Mouse (Mus musculus) urinary bladder, postnatal 4 days (tissue): ENCODE results near the gene Rpl21.

Experiments
- DNase-seq, 2 experiments: peaks; one replicate each; pipeline ENCODE4 v3.0.0; 2021 to 2022; ENCODE audit warnings: low spot score in 2 of 2

Rpl21 gene

DNA sequence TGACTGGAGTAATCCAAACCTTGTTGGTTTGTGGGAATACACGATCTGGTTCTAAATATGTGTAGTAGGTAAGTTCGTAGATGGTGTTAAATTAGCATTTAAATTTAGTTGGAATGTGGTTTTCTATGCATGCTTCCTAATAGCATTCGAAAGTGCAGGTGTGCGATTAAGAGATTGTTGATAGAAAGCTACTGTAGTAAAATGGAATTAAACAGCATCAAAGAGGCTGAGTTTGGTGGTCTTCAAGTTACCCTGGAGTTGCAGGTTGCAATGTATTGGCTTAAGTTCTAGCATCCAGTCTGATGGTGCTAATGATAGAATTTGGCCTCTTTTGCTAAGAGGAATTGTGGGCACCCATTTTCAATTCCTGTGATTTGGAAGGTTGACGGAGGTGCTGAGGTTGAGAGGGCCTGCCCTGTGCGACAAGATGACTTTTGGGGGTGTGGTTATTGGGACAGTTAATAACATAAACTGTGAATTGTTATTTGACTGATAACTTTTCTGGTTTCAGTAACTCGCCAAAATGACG, 1.0 kb downstream of the Rpl21 start:
- DNase-seq: no peak

DNA sequence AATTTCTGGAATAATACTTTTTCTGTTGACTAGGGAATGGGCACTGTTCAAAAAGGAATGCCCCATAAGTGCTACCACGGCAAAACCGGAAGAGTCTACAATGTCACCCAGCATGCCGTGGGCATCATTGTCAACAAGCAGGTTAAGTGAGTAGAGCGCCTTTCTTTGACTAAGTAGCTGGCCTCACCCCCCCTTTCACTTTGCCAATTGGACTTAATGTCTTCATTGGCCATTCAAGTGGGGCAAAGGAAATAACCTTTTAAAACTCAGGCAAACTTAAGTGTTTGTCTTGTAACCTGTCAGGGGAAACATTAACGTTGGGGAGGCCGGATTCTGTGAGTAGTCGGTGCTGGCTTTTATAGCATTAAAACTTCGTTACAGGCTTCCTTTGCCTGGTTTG, 2.3 kb downstream of the Rpl21 start:
- DNase-seq: no peak

DNA sequence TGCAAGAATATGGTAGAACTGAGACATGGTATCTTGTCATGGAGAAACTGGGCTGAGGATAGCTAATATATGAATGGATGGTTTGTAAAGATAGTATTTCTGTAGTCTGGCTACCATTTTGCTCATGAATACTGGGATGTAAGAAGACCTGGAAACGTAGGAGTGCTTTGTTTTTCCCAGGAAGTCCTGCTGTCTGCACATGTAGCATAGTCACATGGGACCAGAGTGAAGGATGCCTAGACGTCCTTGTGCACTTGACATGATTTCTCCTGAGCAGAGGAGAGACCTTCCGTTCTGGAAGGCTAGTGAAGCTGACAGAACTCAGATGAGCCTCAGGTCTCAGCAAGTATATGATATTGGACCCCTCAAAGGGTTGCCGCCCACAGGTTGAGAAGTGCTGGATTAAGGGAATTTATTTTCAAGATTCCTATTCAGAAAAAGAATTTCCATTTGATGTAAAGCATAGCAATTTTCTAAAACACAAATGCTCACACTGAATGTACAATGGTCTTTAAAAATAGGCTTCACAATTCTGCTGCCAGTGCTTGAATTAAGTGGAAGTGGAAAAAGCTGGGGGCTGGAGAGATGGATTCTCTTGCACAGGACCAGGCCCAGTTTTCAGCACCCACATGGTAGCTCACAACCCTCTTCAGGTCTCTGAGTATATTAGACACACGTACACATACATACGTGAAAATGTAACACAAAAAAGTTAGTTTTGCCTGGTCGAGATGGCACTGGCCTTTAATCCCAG, 5.5 kb downstream of the Rpl21 start:
- DNase-seq: no peak

DNA sequence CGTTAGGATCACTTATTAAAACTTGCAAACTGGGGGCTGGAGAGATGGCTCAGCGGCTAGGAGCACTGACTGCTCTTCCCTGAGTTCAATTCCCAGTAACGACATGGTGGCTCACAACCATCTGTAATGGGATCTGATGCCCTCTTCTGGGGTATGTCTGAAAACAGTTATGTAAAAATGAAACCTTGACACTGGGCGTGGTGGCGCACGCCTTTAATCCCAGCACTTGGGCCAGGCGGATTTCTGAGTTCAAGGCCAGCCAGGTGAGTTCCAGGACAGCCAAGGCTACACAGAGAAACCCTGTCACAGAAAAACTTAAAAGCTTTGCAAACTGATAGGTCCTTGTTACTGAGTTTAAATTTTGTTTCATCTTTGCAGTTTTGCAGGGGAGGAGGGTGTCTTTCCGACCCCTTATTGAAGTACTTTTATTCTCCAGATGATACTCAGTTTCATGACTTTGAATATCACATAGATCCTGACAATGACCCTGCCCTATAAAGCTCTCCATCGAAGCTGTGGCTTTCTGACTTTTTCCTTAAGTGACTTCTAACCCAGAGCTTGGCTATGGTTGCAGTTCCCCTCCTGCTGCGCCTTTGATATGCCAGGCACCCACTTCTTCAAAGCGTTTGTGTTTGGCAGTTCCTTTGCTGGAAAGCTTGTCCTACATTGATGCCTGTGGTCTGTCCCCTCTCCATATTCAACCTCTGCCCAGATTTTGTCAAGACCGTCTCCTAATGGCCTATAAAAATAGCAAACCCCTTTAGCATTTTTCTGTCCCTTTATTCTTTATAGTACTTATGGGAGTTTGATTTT, 6.4 kb downstream of the Rpl21 start:
- DNase-seq: no peak

DNA sequence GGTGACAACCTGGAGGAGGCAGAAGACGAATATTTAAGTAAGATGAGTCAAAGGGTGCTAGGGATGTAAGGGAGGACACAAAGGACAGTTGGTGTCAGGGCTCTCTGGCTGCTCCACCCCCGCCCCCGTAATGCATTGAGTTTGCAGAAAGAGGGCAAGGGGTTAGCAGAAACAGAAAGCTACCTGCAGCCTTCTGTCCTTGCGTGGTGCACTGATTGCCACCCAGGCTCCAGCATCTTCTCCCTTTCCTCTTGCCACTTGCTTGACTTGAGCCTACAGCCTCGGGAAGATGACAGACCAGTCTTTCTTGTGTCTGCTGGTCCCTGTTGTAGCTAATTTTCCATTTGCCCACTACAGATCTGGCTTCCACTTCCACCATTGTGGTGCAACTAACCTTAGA, 7.1 kb downstream of the Rpl21 start:
- no peak for DNase-seq

DNA sequence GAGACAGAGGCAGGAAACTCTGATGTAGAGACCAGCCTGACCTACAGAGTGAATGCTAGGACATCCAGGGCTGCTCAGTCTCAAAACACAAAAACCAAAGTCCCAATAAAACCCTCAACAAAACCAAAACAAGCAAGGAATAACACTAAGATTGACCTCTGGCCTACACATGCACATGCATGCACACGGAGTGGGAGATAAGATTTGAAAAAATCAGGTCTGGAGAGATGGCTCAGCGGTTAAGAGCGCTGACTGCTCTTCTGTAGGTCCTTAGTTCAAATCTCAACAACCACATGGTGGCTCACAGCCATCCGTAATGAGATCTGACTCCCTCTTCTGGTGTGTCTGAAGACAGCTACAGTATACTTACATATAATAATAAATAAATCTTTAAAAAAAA, 7.7 kb downstream of the Rpl21 start:
- DNase-seq: no peak

DNA sequence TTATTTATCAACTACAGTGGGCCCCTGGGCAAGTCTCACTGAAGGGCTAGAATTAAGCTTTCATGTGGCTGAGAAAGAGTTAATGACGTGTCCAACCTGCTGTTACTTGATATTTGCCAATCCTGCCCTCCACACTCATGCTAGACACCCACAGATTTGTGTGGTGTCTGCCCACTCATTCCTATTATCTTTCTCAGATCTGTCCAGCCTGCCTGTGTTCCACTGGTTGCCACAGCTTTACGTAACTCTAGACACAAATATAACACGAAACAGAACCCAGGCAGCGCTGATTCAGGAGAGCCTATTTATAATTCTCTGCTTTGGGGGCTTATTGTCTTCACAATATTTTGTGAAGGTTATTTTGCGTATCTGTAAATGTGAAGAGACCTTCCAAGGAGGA, 8.6 kb downstream of the Rpl21 start:
- no peak for DNase-seq

DNA sequence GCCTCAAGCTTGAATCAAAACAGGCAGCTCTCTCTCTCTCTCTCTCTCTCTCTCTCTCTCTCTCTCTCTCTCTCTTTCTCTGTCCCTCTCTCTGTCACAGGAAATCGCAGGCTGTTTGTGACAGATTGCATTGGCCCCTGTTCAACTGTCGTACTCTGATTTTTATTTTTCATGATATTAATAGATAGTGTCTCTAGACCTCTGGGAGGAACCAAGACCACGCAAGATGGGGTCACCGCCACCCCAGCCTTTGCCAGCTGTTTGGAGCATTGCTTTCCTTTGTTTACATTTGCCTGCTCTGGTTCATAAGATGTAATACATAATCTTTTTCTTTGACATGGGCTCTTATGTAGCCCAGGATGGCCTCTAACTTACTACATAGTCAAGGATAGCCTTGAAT, 9.3 kb downstream of the Rpl21 start:
- DNase-seq: no peak

DNA sequence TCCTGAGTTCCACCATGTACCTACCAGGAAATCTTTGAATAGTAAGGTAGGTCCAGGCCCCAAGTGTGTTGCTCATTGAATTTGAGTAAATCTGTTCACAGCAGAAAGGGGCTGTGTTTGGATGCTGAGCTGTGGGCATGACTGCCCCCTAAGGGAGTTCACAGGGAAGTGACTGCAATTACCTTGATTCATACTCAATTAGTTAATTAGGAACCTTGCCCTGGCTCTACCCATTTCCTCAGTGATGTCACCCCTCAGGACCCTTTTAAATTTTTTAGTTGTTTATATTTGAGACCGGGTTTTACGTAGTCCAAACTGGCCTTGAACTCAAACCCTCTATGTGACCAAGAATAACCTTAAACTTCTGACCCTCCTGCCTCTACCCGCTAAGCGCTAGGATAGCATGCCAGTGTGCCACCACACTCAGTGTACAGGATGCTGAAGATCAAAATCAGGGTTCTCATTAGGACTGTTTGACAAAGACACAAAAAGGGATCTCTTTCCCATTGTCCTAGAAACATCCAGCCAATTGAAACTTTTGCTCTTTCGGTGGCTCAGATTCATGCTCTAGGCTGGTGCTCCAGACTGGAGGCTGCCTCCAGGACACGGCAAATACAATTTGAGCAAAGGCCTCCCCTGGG, 11.7 kb downstream of the Rpl21 start:
- DNase-seq: no peak

DNA sequence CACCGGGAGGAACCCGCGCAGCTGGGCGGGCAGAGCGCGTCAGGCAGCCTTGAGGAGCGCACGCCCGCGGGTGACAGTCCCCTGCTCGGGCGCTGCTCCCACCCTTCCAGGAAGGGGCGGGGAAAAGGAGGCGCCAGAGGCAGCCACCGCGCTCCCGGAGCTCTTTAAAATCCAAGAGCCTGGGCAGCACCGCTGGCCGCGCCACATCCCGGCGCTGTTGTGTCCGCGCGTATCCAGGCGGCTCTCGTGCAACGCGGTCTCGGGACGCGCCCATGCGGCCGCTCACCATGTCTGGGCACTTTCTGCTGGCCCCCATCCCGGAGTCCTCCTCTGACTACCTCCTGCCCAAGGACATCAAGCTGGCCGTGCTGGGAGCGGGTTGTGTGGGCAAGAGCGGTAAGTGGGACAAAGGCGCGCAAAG, 12.3 kb downstream of the Rpl21 start, which contains the start of gene Rasl11a:
TSS of gene Rasl11a (plus strand) at position 127 of the 421 bp plus-strand sequence.
- DNase-seq: peak; percentile 77 to 78

DNA sequence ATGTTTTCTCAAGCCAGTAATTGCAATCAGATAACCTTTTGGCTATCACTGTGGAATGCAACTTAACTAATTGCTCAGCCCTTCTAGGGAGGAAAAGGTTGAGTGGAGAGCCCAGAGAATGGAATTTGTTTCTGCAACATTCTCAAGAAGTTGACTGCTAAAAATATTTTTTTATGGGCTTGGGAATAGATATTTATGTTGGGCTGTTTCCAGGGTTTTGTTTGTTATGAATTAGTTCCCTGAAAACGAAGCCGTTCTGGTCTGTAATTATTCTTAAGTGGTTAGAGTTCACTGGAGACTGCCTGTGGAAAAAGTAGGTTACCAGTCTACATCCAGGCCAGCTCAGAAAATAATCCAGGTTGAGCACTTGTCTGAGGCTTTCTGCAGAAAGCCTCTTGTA, 13.8 kb downstream of the Rpl21 start:
- DNase-seq: no peak

DNA sequence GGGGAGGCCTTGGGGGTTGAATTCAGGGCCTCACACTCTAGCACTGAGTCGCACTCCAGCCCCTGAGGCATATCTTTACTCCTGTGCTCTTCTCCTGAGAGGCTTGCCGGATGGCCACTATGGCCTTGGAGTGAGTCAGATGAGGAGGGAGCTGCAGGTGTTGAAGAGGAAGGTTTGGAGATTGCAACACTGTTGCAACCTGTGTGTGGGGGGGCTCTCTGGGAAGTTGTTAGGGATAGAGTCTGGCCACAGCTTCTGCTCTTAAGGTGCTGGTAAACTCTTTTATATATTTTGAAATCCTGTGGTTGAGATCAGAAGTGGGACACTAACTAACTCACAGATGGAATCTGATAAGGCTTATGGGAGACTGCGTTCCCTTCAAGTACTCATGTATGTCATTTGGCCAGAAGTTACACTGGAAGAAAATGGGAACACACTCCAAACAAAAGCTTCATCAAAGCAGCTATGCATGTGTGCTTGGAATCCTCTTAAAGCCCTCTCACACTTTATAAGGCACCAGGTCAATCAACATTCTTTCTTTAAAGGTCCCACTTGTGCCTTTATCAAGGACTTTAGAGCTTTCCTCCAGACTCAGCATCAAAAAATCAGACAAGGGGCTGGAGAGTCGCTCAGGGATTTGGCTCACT, 16.4 kb downstream of the Rpl21 start:
- DNase-seq: no peak

DNA sequence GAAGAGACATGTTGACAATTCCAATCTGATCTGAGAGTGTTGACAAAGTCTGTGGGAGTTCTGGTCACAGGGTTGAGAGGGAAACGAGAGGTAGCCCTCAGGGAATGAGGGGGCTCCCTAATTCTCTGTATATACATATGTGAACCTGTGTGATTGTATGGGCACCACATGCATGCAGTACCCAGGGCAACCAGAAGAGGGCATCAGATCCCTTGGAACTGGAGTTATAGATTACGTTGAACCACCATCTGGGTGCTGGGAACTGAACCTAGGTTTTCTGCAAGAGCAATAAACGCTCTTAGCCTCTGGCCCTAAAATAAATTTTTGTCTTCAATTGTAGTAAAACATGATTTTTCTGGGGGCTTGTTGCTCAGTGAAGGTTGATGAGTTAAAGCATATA, 23.4 kb downstream of the Rpl21 start:
- no peak for DNase-seq

DNA sequence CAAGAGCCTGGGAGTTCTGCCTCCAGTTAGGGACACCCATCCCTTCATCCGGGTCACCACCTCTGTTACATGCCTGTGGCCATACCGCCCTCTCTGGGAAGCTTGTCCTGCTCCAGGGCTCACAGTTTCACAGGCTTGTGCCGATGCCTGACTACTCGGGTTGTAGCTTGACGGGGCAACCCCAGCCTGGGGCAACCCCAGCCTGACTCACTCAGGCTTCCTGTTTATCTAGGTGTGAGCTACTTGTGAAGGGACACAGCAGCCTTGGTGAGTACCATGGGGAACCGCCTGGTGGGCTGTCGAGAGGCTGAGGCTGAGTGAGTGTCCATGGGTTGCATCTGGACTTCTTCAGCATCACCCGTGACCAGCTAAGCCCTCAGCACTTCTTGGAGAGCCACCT, 24.9 kb downstream of the Rpl21 start:
- no peak for DNase-seq

DNA sequence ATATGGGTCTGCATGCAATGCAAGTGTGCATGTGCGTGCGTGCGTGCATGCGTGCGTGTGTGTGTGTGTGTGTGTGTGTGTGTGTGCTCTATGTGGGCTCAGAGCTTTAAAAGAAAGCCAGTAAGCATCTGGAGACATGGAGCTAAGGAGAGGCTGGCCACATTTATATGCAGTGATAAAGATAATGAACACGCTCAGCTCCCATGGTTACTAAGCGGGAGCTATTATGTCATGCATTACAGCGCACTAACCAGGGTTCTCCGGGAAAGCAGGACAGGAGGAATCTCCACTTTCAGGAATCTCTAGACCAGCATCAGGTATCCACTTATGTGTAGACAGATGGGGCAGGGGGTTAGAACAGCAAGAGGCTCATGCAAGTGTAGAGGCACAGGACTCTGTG, 26.1 kb downstream of the Rpl21 start:
- DNase-seq: no peak

DNA sequence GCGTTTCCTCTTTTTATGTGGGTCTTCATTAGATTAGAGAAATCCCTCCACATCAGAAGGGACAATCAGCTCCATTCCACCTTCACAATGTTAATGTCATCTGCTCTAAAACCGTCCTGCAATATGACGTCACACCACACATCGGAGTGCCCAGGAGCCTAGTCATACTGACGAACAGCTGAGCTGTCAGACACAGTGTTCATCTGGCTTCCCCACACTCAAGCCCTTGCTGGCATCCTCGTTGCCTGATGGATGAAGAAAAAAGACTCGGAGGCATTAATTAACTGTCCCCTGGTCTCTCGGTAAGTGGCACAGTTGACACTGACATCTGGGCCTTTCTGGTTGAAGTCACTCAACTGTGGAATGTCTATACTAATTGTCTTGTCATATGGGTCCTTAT, 26.6 kb downstream of the Rpl21 start:
- no peak for DNase-seq

DNA sequence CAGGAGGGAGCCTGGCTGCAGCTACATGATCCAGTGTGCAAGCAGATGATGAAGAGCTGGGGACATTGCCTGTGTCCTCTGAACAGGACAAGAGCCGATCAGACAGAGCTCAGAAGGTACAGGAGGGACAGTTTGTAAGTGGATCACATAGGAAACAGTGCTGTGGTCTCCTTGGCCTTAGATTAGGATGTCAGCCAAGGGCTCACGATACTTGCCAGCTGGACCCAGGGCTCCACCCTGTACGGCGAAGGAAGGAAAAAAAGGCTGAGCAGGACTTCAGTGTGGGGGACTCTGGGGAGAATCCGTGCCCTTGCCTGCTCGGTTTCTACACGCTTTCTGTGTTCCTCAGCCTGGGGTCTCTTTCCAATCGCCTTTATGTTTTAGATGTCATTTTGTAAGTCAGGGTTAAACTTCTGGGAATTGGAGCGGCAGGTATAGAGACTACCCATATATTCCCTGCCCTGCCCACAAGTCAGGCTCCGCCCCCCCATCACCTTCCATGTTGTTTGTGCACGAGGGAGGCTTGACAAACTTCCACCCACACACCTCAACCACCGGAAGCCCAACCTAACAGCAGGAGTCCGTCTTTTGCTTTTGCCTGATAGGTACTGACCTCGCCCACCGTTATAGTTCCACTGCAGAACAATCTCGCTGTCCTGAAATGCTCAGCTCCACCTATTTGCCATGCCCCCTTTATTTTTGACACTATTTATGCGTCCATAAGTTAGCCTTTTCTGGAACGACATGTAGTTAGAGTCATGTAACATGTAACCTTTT, 27.7 kb downstream of the Rpl21 start:
- no peak for DNase-seq

DNA sequence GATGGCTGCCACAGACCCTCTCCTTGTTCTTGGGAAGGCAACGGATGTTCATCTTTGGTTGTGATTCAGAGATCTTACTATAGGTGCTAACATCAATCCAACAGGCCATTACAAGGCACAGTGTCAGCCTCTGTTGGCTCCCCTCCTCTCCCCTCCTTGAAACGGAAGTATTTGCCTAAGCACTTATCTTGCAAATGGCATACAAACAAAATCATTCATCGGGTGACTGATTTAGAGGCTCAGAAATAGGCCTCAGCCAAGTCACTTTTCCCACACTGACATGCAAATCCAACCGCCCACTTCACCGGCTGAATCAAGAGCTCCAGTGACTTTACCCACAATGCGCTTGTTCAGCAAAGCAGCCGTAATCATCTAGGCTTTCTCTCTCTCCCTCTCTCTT, 28.9 kb downstream of the Rpl21 start:
- no peak for DNase-seq

DNA sequence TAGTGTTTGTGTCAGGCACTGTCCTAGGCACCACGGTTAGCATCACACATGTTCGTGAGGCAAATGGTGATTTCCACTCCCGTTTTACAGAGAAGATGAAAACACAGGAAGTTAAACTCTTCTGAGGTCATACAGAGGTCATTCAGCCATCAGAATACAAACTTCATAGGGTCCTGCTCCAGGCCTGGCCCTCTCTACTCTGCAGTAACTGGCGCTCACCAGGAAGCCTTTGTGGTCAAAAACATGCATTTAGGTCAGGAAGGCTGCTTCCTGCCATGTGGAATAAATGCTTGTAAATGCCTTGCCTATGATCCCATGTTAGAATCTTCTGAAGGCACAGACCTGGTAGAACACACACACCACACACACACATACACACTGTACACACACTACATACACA, 32.8 kb downstream of the Rpl21 start:
- no peak for DNase-seq

DNA sequence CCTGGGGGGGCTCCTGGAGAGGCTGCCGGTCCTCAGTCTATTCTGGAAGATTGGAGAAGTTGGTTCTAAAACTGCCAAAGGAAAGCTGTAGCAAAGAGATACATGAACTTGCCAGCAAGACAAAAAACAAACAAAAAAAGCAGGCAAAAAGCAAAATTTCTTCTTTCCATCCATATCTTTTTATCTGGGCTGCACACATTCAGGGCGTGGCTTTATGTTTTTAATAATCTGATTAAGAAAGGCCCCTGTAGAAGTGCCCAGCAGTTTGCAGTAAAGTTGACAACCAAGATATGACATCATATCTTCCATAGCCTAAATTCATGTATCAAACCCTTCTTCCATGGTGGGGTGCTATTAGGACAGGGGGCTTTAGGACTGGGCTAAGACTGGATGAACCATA, 33.6 kb downstream of the Rpl21 start:
- no peak for DNase-seq

DNA sequence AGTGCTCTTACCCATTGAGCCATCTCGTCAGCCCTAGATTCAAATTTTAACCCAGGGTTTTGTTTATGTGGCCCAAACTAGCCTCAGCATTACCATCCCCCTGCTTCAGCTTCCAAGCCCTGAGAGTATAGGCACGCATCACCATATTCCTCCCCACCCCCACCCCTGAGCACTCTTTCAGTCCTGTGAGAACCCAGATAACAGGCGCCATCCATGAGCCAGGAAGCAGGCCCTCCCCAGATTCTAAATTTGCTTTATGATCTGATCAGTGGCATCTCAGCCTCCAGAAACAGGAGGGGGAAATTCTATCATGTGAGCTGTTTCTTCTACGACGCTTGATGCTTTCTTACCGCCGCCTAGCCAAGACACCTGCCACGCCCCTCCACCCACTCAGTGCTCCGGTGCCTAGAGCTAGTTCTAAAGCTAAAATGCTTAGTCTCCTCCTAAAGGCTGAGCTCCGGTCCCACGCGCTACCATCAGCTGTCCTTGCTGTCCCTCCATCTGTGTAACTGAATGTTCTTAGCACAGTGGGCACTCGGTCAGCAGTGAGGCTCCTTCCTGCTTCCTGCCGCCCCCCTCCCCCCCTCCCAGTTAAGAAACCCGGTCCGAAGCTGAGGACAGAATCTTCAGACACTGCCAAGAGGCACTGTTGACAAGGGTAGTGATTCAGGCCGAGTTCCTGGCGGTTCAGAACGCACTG, 34.7 kb downstream of the Rpl21 start:
- peak in 1 of 2 experiments; percentile 40 for DNase-seq
